Mouse (Mus musculus): Measurements from ENCODE around the gene Bpifb3. TPM values are rescaled to one million over a fixed set of nuclear protein-coding genes. Genes with fewer than 3 reads are reported as not detected.

Bpifb3 gene
- total RNA-seq (2014; rRNA removed) (not detected in 2 replicates), polyA plus RNA-seq (2015; fragmentation: Nextera tagmentation; extraction: Ambion mirVana) (not detected in 2 replicates)

DNA sequence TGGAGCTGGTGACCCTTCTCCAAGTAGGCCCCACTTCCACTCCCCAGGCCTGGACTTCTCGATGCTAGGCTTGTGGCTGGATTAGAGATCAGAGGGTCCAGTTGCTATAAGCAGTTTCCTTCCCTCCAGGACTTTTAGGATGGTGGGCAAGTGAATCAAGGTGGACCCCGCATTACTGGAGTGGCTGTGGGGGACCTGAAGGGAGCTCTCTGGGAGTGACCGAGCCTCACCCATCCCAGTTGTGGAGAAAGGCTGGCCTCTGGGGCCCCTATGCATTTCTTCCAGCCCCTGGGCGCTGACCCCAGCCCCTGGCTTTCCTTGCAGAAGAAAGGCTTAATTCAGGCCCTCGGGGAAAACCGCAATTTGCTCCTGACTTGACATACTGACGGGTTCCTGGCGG lies at the start of gene Bpifb3:
Gene Bpifb3 (plus strand): TSS at position 301 of the 400 bp plus-strand sequence.
- Histone ChIP-seq H3K9ac (replicated peaks; ENCODE audit: low read length) (no peak within 1 kb of the TSS), H3K4me3 (ENCODE audit: low read length) (no peak within 1 kb of the TSS), H3K4me1 (ENCODE audit: insufficient read depth, low read length) (no peaks in the 10 kb centered on the region), H3K27ac (no peak within 1 kb of the TSS), H3K9me3 (ENCODE audit: low read length) (no peaks in the 10 kb centered on the region), H3K27me3 (ENCODE audit: insufficient read depth, low read length) (no peaks in the 10 kb centered on the region), H3K4me2 (ENCODE audit: low read depth, low read length) (no peak within 1 kb of the TSS), H3K36me3 (ENCODE audit: insufficient read depth, low read length) (no peaks in the 10 kb centered on the region)
- DNase-seq (ENCODE audit: low spot score), result no peak
- no peak for TF ChIP-seq CTCF (IDR thresholded peaks at IDR 0.05; ENCODE audit: low read depth)
- WGBS, result 57% methylated on average over 8 of the region's 8 CpGs
- no peak for ATAC-seq

- DNase-seq (ENCODE audit: low spot score) (no peak), ATAC-seq (no peak)
- 84% methylated on average over 4 of the region's 4 CpGs for WGBS
- no peak within 1 kb of the TSS for H3K4me3 ChIP-seq (ENCODE audit: low read length)
- no peaks in the 10 kb centered on the region for H3K27me3 ChIP-seq (ENCODE audit: insufficient read depth, low read length)
- H3K4me1 ChIP-seq (ENCODE audit: insufficient read depth, low read length), result no peaks in the 10 kb centered on the region
- H3K27ac ChIP-seq, result no peak within 1 kb of the TSS
- no peak within 1 kb of the TSS for H3K9ac ChIP-seq (replicated peaks; ENCODE audit: low read length)
- no peak within 1 kb of the TSS for H3K4me2 ChIP-seq (ENCODE audit: low read depth, low read length)
- TF ChIP-seq CTCF (IDR thresholded peaks at IDR 0.05; ENCODE audit: low read depth), result no peak
- no peaks in the 10 kb centered on the region for H3K36me3 ChIP-seq (ENCODE audit: insufficient read depth, low read length)
- no peaks in the 10 kb centered on the region for H3K9me3 ChIP-seq (ENCODE audit: low read length)
Observed at GRCm38 (mm10) chr2:153870984-153871383, 47.0 kb upstream of the Bpifb3 start, which contains the start of gene Sun5. TSS of gene Sun5 (minus strand) at chr2:153871084.

GRCm38 (mm10) chr2:153874745-153875144 lies 43.3 kb upstream of the Bpifb3 start, which contains the start of gene Bpifb2:
TSS of gene Bpifb2 (plus strand) at chr2:153875045.
- DNase-seq (ENCODE audit: low spot score), result no peak

DNA sequence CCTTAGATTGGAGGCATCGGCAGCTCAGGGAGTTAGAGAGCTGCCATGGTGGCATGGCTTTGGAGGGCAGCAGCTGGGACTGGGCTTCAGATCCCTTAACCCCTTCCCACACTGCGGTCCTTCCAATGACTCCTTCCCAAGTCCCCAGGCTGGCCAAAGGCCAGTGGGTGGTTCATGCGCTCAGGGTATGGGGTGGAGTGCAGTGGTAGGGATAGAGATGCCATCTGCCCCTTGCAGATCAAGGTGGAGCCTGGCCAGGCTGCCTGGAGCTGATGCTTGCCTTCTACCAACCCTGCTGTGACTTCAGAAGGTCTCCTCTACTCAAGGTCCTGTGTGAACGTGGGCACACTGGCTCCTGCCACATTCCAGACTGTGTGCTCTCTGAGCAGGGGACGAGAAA lies 18.9 kb upstream of the Bpifb3 start:
- Histone ChIP-seq H3K4me2 (ENCODE audit: low read depth, low read length) (no peak overlapping the region), H3K36me3 (ENCODE audit: insufficient read depth, low read length) (no peaks in the 10 kb centered on the region), H3K4me3 (ENCODE audit: low read length) (no peak overlapping the region), H3K9me3 (ENCODE audit: low read length) (no peaks in the 10 kb centered on the region), H3K27me3 (ENCODE audit: insufficient read depth, low read length) (no peaks in the 10 kb centered on the region), H3K4me1 (ENCODE audit: insufficient read depth, low read length) (no peaks in the 10 kb centered on the region), H3K9ac (replicated peaks; ENCODE audit: low read length) (no peak overlapping the region), H3K27ac (no peak overlapping the region)
- DNase-seq (ENCODE audit: low spot score), result no peak
- 75% methylated on average over 5 of the region's 5 CpGs for WGBS
- no peak for TF ChIP-seq CTCF (IDR thresholded peaks at IDR 0.05; ENCODE audit: low read depth)
- no peak for ATAC-seq

More at GRCm38 (mm10) chr2:153874745-153875144, 43.3 kb upstream of the Bpifb3 start, which contains the start of gene Bpifb2:
- Histone ChIP-seq H3K9ac (replicated peaks; ENCODE audit: low read length) (no peak within 1 kb of the TSS), H3K9me3 (ENCODE audit: low read length) (no peaks in the 10 kb centered on the region), H3K4me3 (ENCODE audit: low read length) (no peak within 1 kb of the TSS), H3K4me2 (ENCODE audit: low read depth, low read length) (no peak within 1 kb of the TSS), H3K27me3 (ENCODE audit: insufficient read depth, low read length) (no peaks in the 10 kb centered on the region), H3K27ac (no peak within 1 kb of the TSS), H3K36me3 (ENCODE audit: insufficient read depth, low read length) (no peaks in the 10 kb centered on the region), H3K4me1 (ENCODE audit: insufficient read depth, low read length) (no peaks in the 10 kb centered on the region)
- WGBS, result 66% methylated on average over 9 of the region's 9 CpGs
- no peak for TF ChIP-seq CTCF (IDR thresholded peaks at IDR 0.05; ENCODE audit: low read depth)
- no peak for ATAC-seq

- DNase-seq (ENCODE audit: low spot score) (no peak), ATAC-seq (no peak)
- no peak within 1 kb of the TSS for H3K4me3 ChIP-seq (ENCODE audit: low read length)
- no peaks in the 10 kb centered on the region for H3K27me3 ChIP-seq (ENCODE audit: insufficient read depth, low read length)
- H3K4me1 ChIP-seq (ENCODE audit: insufficient read depth, low read length), result no peaks in the 10 kb centered on the region
- 76% methylated on average over 4 of the region's 4 CpGs for WGBS
- no peak for TF ChIP-seq CTCF (IDR thresholded peaks at IDR 0.05; ENCODE audit: low read depth)
- H3K9ac ChIP-seq (replicated peaks; ENCODE audit: low read length), result no peak within 1 kb of the TSS
- no peak within 1 kb of the TSS for H3K27ac ChIP-seq
- no peaks in the 10 kb centered on the region for H3K36me3 ChIP-seq (ENCODE audit: insufficient read depth, low read length)
- H3K4me2 ChIP-seq (ENCODE audit: low read depth, low read length), result no peak within 1 kb of the TSS
- H3K9me3 ChIP-seq (ENCODE audit: low read length), result no peaks in the 10 kb centered on the region
Observed at GRCm38 (mm10) chr2:153900088-153900487, 17.9 kb upstream of the Bpifb3 start, which contains the start of gene Bpifb6. TSS of gene Bpifb6 (plus strand) at chr2:153900388.

DNA sequence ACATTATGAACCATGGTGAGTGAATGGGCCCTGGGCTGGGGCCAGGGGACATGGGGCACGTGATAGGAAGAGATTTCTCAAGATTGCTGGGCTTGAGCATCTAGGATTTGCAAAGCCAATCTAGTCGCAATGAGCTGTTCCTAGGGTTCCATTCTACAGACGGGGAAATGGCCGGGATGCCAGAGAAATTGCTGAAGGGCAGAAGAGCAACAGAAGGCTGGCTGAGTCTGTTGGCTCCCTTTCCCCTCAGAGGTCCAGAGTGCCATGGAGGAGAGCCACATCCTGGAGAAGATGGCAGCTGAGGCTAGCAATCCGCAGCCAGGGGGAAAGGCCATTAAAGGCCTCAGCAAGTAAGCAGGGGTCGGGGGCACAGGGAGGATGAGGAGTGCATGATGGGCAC lies 15.3 kb upstream of the Bpifb3 start:
- DNase-seq (ENCODE audit: low spot score), result no peak
- no peaks in the 10 kb centered on the region for H3K9me3 ChIP-seq (ENCODE audit: low read length)
- no peaks in the 10 kb centered on the region for H3K4me1 ChIP-seq (ENCODE audit: insufficient read depth, low read length)

GRCm38 (mm10) chr2:153906626-153907025 lies 11.4 kb upstream of the Bpifb3 start:
- no peak for TF ChIP-seq CTCF (IDR thresholded peaks at IDR 0.05; ENCODE audit: low read depth)
- no peaks in the 10 kb centered on the region for H3K36me3 ChIP-seq (ENCODE audit: insufficient read depth, low read length)
- H3K4me1 ChIP-seq (ENCODE audit: insufficient read depth, low read length), result no peaks in the 10 kb centered on the region
- H3K9me3 ChIP-seq (ENCODE audit: low read length), result no peaks in the 10 kb centered on the region
- H3K9ac ChIP-seq (replicated peaks; ENCODE audit: low read length), result no peak overlapping the region
- no peaks in the 10 kb centered on the region for H3K27me3 ChIP-seq (ENCODE audit: insufficient read depth, low read length)
- no peak overlapping the region for H3K4me3 ChIP-seq (ENCODE audit: low read length)
- ATAC-seq (no peak), DNase-seq (ENCODE audit: low spot score) (no peak)
- no peak overlapping the region for H3K4me2 ChIP-seq (ENCODE audit: low read depth, low read length)
- 92% methylated on average over 4 of the region's 4 CpGs for WGBS
- no peak overlapping the region for H3K27ac ChIP-seq

More for the DNA sequence above, 15.3 kb upstream of the Bpifb3 start:
- Histone ChIP-seq H3K27ac (no peak overlapping the region), H3K4me3 (ENCODE audit: low read length) (no peak overlapping the region), H3K27me3 (ENCODE audit: insufficient read depth, low read length) (no peaks in the 10 kb centered on the region), H3K4me2 (ENCODE audit: low read depth, low read length) (no peak overlapping the region), H3K9ac (replicated peaks; ENCODE audit: low read length) (no peak overlapping the region), H3K36me3 (ENCODE audit: insufficient read depth, low read length) (no peaks in the 10 kb centered on the region)
- TF ChIP-seq CTCF (IDR thresholded peaks at IDR 0.05; ENCODE audit: low read depth), result no peak
- ATAC-seq, result no peak
- 68% methylated on average over 6 of the region's 6 CpGs for WGBS
